Mouse (Mus musculus) E14TG2a.4 (cell line): ENCODE measurements at regions not wholly inside any gene's neighbourhood (a gene's known extent, or its start where the extent isn't known, plus 50 kb on each side); places are given as distances from the start of the nearest gene placed in this dataset.

Experiments used
- CTCF ChIP-seq: conservative IDR thresholded peaks from 2 replicates; pipeline ENCODE4 v1.5.1; 2014; ENCODE audit warnings: low read length
- NANOG ChIP-seq: IDR thresholded peaks from 2 replicates; pipeline ENCODE4 v1.6.1; 2014; ENCODE audit warnings: borderline replicate concordance, low read length, mixed read lengths
- POU5F1 ChIP-seq: IDR thresholded peaks from 2 replicates; pipeline ENCODE4 v1.6.1; 2014; ENCODE audit warnings: low read length, borderline replicate concordance

DNA sequence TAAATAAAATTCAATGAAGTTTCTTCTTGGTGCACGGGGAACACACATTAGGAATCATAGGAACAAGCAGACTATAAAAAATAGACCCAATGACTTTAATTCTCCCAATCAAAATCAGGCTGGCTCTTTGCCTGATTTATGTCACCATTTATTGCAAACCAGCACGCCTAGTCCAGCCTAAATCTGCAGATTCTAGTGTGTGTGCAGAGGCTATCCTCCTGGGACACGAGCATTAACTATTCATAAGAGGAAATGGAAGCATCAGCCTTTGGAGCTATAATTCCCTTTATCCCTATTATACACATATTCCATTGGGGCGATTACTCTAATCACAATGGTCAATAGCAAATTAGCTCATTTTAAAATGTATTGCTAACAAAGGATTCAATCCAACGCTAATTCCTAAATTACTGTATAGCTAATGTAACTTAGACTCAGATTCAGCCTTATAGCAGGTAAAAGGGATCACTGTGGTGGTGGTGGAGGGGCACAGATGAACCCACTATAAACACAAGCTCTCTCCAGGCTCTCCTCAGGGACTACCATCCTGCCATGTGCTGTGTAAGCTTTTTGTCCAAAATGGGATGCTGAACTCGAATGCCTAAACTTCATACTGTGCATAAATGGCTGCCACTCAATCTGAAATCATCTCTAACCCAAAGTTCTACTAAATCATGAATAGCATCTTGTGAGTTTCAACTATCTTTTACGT lies 130.7 kb upstream of the Tmtc1 start:
- TF ChIP-seq CTCF (no peak), NANOG (no peak), POU5F1 (no peak)
